Mouse (Mus musculus) CH12.LX (cell line): Measurements from ENCODE around the gene Gm28036. TPM values are rescaled to one million over a fixed set of nuclear protein-coding genes. Genes with fewer than 3 reads are reported as not detected.
A peak's percentile ranks its signal among the peaks of the same experiment; 100 is the strongest.

ENCODE experiments used
- DNase-seq: peaks from one replicate; pipeline ENCODE4 v3.0.0-alpha.2; 2013; ENCODE audit errors: extremely low read depth
- H3K27ac ChIP-seq: 2 replicates; pipeline ENCODE4 v1.5.1; 2012; ENCODE audit warnings: low read depth, mild to moderate bottlenecking, control low read depth, moderate library complexity; ENCODE audit not compliant: insufficient read depth
- H3K27me3 ChIP-seq: replicated peaks from 2 replicates; pipeline ENCODE3; 2012; ENCODE audit warnings: inconsistent platforms
- H3K36me3 ChIP-seq, 2 experiments: replicated peaks in 1 of 2; 2 replicates each; pipeline versions ENCODE3 to v1.6.1; 2012; ENCODE audit warnings: inconsistent platforms in 1 of 2, low read length in 1 of 2, mild to moderate bottlenecking in 1 of 2, mixed read lengths in 1 of 2, moderate library complexity in 1 of 2; ENCODE audit not compliant: control insufficient read depth in 1 of 2, insufficient read depth in 1 of 2
- H3K4me1 ChIP-seq, 2 experiments: 2 replicates each; pipeline ENCODE4 v1.6.1; 2012; ENCODE audit warnings: inconsistent platforms in 1 of 2, moderate library complexity in 1 of 2; ENCODE audit not compliant: insufficient read depth in 2 of 2, control insufficient read depth in 1 of 2
- H3K4me2 ChIP-seq: 2 replicates; pipeline ENCODE4 v1.6.1; 2012; ENCODE audit warnings: low read depth, mild to moderate bottlenecking, control low read depth; ENCODE audit not compliant: poor library complexity, insufficient read depth, severe bottlenecking
- H3K4me3 ChIP-seq, 3 experiments: fragments of 150-350 bp in 1 of 3; sonication (generic) in 1 of 3; replicated peaks in 1 of 3; 2 replicates each; pipeline versions ENCODE3 to v1.5.1; 2011 to 2012; ENCODE audit warnings: low read depth in 2 of 3, low read length in 2 of 3, mild to moderate bottlenecking in 2 of 3, moderate library complexity in 2 of 3, control low read depth in 1 of 3, improper control_type of control experiment in 1 of 3, inconsistent platforms in 1 of 3, mixed read lengths in 1 of 3; ENCODE audit not compliant: poor library complexity in 1 of 3
- H3K79me2 ChIP-seq: replicated peaks from 2 replicates; pipeline ENCODE4 v1.6.1; 2012; ENCODE audit warnings: mild to moderate bottlenecking, moderate library complexity; ENCODE audit not compliant: control insufficient read depth, poor library complexity, insufficient read depth, severe bottlenecking; ENCODE audit errors: extremely low read depth
- H3K9ac ChIP-seq: 2 replicates; pipeline ENCODE4 v1.6.1; 2012; ENCODE audit warnings: low read depth, mild to moderate bottlenecking, control low read depth, moderate library complexity; ENCODE audit not compliant: insufficient read depth
- H3K9me3 ChIP-seq: replicated peaks from 2 replicates; pipeline ENCODE3; 2012; ENCODE audit warnings: low read length, inconsistent platforms, mixed read lengths
- BHLHE40 ChIP-seq: IDR thresholded peaks from 2 replicates; pipeline ENCODE4 v1.6.1; 2011; ENCODE audit warnings: mild to moderate bottlenecking, low read depth, low read length, improper control_type of control experiment
- CHD1 ChIP-seq: IDR thresholded peaks from 2 replicates; pipeline ENCODE4 v1.6.1; 2012; ENCODE audit warnings: low read depth, low read length, improper control_type of control experiment, inconsistent platforms
- CHD2 ChIP-seq: IDR thresholded peaks from 2 replicates; pipeline ENCODE4 v1.6.1; 2011; ENCODE audit warnings: low read length, improper control_type of control experiment
- ETS1 ChIP-seq: conservative IDR thresholded peaks from 2 replicates; pipeline ENCODE4 v1.6.1; 2012; ENCODE audit warnings: low read depth, mild to moderate bottlenecking, inconsistent platforms, low read length, improper control_type of control experiment, moderate library complexity
- GABPA ChIP-seq: IDR thresholded peaks from 2 replicates; pipeline ENCODE4 v1.6.1; 2012; ENCODE audit warnings: low read depth, low read length, improper control_type of control experiment, inconsistent platforms; ENCODE audit not compliant: insufficient replicate concordance
- HCFC1 ChIP-seq: IDR thresholded peaks from 2 replicates; pipeline ENCODE4 v1.6.1; 2012; ENCODE audit warnings: low read depth, mild to moderate bottlenecking, inconsistent platforms, low read length, improper control_type of control experiment
- IRF4 ChIP-seq: IDR thresholded peaks from 2 replicates; pipeline ENCODE4 v1.6.1; 2014; ENCODE audit warnings: low read depth, mild to moderate bottlenecking, inconsistent platforms, low read length, improper control_type of control experiment
- JUN ChIP-seq: IDR thresholded peaks from 2 replicates; pipeline ENCODE4 v1.6.1; 2011; ENCODE audit warnings: low read depth, mild to moderate bottlenecking, low read length, improper control_type of control experiment, moderate library complexity; ENCODE audit not compliant: insufficient read depth
- KAT2A ChIP-seq: IDR thresholded peaks from 2 replicates; pipeline ENCODE4 v1.6.1; 2012; ENCODE audit warnings: low read length, improper control_type of control experiment, inconsistent platforms; ENCODE audit not compliant: insufficient replicate concordance
- MAFK ChIP-seq: IDR thresholded peaks from 2 replicates; pipeline ENCODE4 v1.6.1; 2011; ENCODE audit warnings: low read length, improper control_type of control experiment; ENCODE audit not compliant: insufficient replicate concordance
- MAX ChIP-seq: IDR thresholded peaks from 2 replicates; pipeline ENCODE4 v1.6.1; 2011; ENCODE audit warnings: low read length, improper control_type of control experiment
- MAZ ChIP-seq: IDR thresholded peaks from 2 replicates; pipeline ENCODE4 v1.6.1; 2012; ENCODE audit warnings: low read depth, mild to moderate bottlenecking, inconsistent platforms, low read length, improper control_type of control experiment, moderate library complexity
- MEF2A ChIP-seq: IDR thresholded peaks from 2 replicates; pipeline ENCODE4 v1.6.1; 2014; ENCODE audit warnings: low read depth, mild to moderate bottlenecking, inconsistent platforms, low read length, improper control_type of control experiment, borderline replicate concordance
- MXI1 ChIP-seq: IDR thresholded peaks from 2 replicates; pipeline ENCODE4 v1.6.1; 2011; ENCODE audit warnings: mild to moderate bottlenecking, low read depth, low read length, improper control_type of control experiment
- NELFE ChIP-seq: IDR thresholded peaks from 2 replicates; pipeline ENCODE4 v1.6.1; 2011; ENCODE audit warnings: low read depth, low read length, improper control_type of control experiment
- PAX5 ChIP-seq: IDR thresholded peaks from 2 replicates; pipeline ENCODE4 v1.6.1; 2012; ENCODE audit warnings: low read length, inconsistent platforms, mixed read lengths
- POLR2A ChIP-seq: IDR thresholded peaks from 2 replicates; pipeline ENCODE4 v1.6.1; 2011; ENCODE audit warnings: low read depth, mild to moderate bottlenecking, improper control_type of control experiment, low read length
- POLR2AphosphoS2 ChIP-seq: IDR thresholded peaks from 2 replicates; pipeline ENCODE4 v1.6.1; 2011; ENCODE audit warnings: low read depth, low read length, improper control_type of control experiment
- RAD21 ChIP-seq: IDR thresholded peaks from 2 replicates; pipeline ENCODE4 v1.6.1; 2011; ENCODE audit warnings: low read depth, mild to moderate bottlenecking, low read length, improper control_type of control experiment, moderate library complexity
- SMC3 ChIP-seq: IDR thresholded peaks from 2 replicates; pipeline ENCODE4 v1.6.1; 2011; ENCODE audit warnings: low read depth, low read length, improper control_type of control experiment
- UBTF ChIP-seq: IDR thresholded peaks from 2 replicates; pipeline ENCODE4 v1.6.1; 2012; ENCODE audit warnings: low read depth, mild to moderate bottlenecking, inconsistent platforms, low read length, improper control_type of control experiment, moderate library complexity
- USF2 ChIP-seq: conservative IDR thresholded peaks from 2 replicates; pipeline ENCODE4 v1.6.1; 2011; ENCODE audit warnings: low read depth, low read length, improper control_type of control experiment
- ZC3H11A ChIP-seq: IDR thresholded peaks from 2 replicates; pipeline ENCODE4 v1.6.1; 2012; ENCODE audit warnings: low read depth, mild to moderate bottlenecking, inconsistent platforms, low read length, improper control_type of control experiment
- ZMIZ1 ChIP-seq: IDR thresholded peaks from 2 replicates; pipeline ENCODE4 v1.6.1; 2012; ENCODE audit warnings: low read depth, mild to moderate bottlenecking, inconsistent platforms, low read length, improper control_type of control experiment
- ZNF384 ChIP-seq: IDR thresholded peaks from 2 replicates; pipeline ENCODE4 v1.6.1; 2012; ENCODE audit warnings: low read depth, low read length, improper control_type of control experiment, inconsistent platforms
- dilution Hi-C: fragments of 300-500 bp; cut with MboI; formaldehyde crosslinking; loops from 2 replicates; pipeline ENCODE4 v1.14.3; 2020; ENCODE audit warnings: low sequenced_read_pairs; ENCODE audit not compliant: extremely low pct_unique_long_range_greater_than_20kb, extremely low pct_ligation_motif_present
- in situ Hi-C: fragments of 300-500 bp; cut with MboI; formaldehyde crosslinking; loops from 3 replicates; pipeline ENCODE4 v1.14.3; 2019; ENCODE audit warnings: low sequenced_read_pairs, low pct_ligation_motif_present, low pct_unique_long_range_greater_than_20kb, mixed read lengths
- polyA plus RNA-seq: library from polyadenylated mRNA; unstranded; fragments of >175 nt; gene quantifications from 2 replicates; pipeline ENCODE4 v1.2.1, GENCODE M21; 2012; ENCODE audit warnings: low read depth; ENCODE audit not compliant: insufficient read length
- total RNA-seq, 2 experiments: library from RNA; depleted of rRNA; stranded (reverse); fragments of 300-350 nt in 1 of 2; fragments of >200 nt in 1 of 2; gene quantifications; 2 replicates each; pipeline ENCODE4 v1.2.3; 2012 to 2014

Gene Gm28036
- total RNA-seq (2012; rRNA removed) (14.7 and 18.8 TPM in 2 replicates), total RNA-seq (2014; rRNA removed) (10.5 and 17.0 TPM in 2 replicates), polyA plus RNA-seq (15.3 and 18.4 TPM in 2 replicates)

- DNase-seq = no peak
Observed at GRCm38 (mm10) chr2:156126992-156127391, at the start of gene Gm28036. Gene Gm28036, minus strand, starts transcription at chr2:156127092.

GRCm38 (mm10) chr2:156166557-156166956, 39.7 kb upstream of the Gm28036 start:
- dilution Hi-C loops (no loop called here), in situ Hi-C loops (no loop called here)
- Histone ChIP-seq H3K4me2 (no peak overlapping the region), H3K36me3 (peaks cover 50 to 83% of the 10 kb centered on the region in 2 experiments), H3K9me3 (no peaks in the 10 kb centered on the region), H3K27ac (no peak overlapping the region), H3K27me3 (no peaks in the 10 kb centered on the region), H3K4me1 (no peaks in the 10 kb centered on the region; a peak in 1 of 4 replicates), H3K79me2 (peaks cover 68% of the 10 kb centered on the region), H3K9ac (no peak overlapping the region)
- DNase-seq = no peak
- TF ChIP-seq RAD21 (no peak), POLR2AphosphoS2 (0 out of 2 replicates have a peak, but pooled peaks have one; percentile 64), CHD1 (0 out of 2 replicates have a peak, but pooled peaks have one; percentile 39)
- TF ChIP-seq, all 38 proteins: peak for 2
- H3K4me3 ChIP-seq = no peak overlapping the region

More at GRCm38 (mm10) chr2:156126992-156127391, at the start of gene Gm28036:
- Histone ChIP-seq H3K4me2 (no peak within 1 kb of the TSS), H3K79me2 (no peaks in the 10 kb centered on the region), H3K9me3 (no peaks in the 10 kb centered on the region), H3K27ac (no peak within 1 kb of the TSS), H3K9ac (no peak within 1 kb of the TSS), H3K36me3 (peaks cover 54 to 83% of the 10 kb centered on the region in 2 experiments), H3K4me1 (no peaks in the 10 kb centered on the region), H3K4me3 (no peak within 1 kb of the TSS), H3K27me3 (no peaks in the 10 kb centered on the region)
- dilution Hi-C loops (no loop called here), in situ Hi-C loops (loop anchor here (25.0 kb wide), 1 partner anchor 290 kb away; the partner anchor contains the start of genes Eif6 and Fam83c)
- TF ChIP-seq POLR2AphosphoS2 (no peak), POLR2A (no peak), MXI1 (no peak), ZMIZ1 (no peak), BHLHE40 (no peak), MAFK (no peak), GABPA (no peak)

- dilution Hi-C loops (no loop called here), in situ Hi-C loops (no loop called here)
- H3K9me3 ChIP-seq = no peaks in the 10 kb centered on the region
- H3K4me3 ChIP-seq = no peak overlapping the region
- H3K27ac ChIP-seq = no peak overlapping the region
- DNase-seq = no peak
- peaks cover 65% of the 10 kb centered on the region for H3K79me2 ChIP-seq
- H3K9ac ChIP-seq = no peak overlapping the region
- H3K36me3 ChIP-seq = peaks cover 48 to 89% of the 10 kb centered on the region in 2 experiments
- no peaks in the 10 kb centered on the region for H3K27me3 ChIP-seq
- H3K4me2 ChIP-seq = no peak overlapping the region
- TF ChIP-seq ETS1 (no peak), UBTF (no peak), ZNF384 (no peak), SMC3 (no peak), NELFE (no peak), HCFC1 (no peak), POLR2A (no peak), CHD1 (no peak), MXI1 (no peak), PAX5 (no peak), KAT2A (no peak), MEF2A (no peak), CHD2 (no peak), MAX (no peak), MAZ (no peak), USF2 (no peak), ZC3H11A (no peak), IRF4 (no peak), JUN (no peak)
- H3K4me1 ChIP-seq = no peaks in the 10 kb centered on the region; a peak in 1 of 4 replicates
Observed at GRCm38 (mm10) chr2:156165478-156165877, 38.6 kb upstream of the Gm28036 start.
